Mouse (Mus musculus) forebrain, embryonic 16.5 days (tissue): ENCODE results near the gene Slc37a2. TPM values are rescaled to one million over a fixed set of nuclear protein-coding genes. Genes with fewer than 3 reads are reported as not detected.
A peak's percentile ranks its signal among the peaks of the same experiment; 100 is the strongest.
"Not testable (repeated sequence)": the region's sequence is repeated elsewhere in the genome, so short reads cannot be mapped to it uniquely, and the experiment has no call there.

ENCODE experiments used
- ATAC-seq: fragments of 200-750 bp; cut with Nextera tagmentation; 2 replicates; pipeline ENCODE4 v1.8.0; 2017; ENCODE audit warnings: mild to moderate bottlenecking, moderate library complexity
- H3K27ac ChIP-seq: fragments of 300-500 bp; sonication (generic); 2 replicates; pipeline ENCODE4 v1.5.1; 2014; ENCODE audit warnings: low read length, control low read depth
- H3K27me3 ChIP-seq: fragments of 300-500 bp; sonication (generic); replicated peaks from 2 replicates; pipeline ENCODE4 v1.6.1; 2014; ENCODE audit warnings: low read length; ENCODE audit not compliant: control insufficient read depth, insufficient read depth
- H3K36me3 ChIP-seq: fragments of 300-500 bp; sonication (generic); 2 replicates; pipeline ENCODE4 v1.6.1; 2014; ENCODE audit not compliant: control insufficient read depth, insufficient read depth
- H3K4me1 ChIP-seq: fragments of 300-500 bp; sonication (generic); replicated peaks from 2 replicates; pipeline ENCODE4 v1.6.1; 2014; ENCODE audit warnings: low read length; ENCODE audit not compliant: control insufficient read depth, insufficient read depth
- H3K4me2 ChIP-seq: fragments of 300-500 bp; sonication (generic); 2 replicates; pipeline ENCODE4 v1.6.1; 2014; ENCODE audit warnings: mild to moderate bottlenecking, low read length, control low read depth
- H3K4me3 ChIP-seq: fragments of 300-500 bp; sonication (generic); replicated peaks from 2 replicates; pipeline ENCODE4 v1.5.1; 2014; ENCODE audit warnings: mild to moderate bottlenecking, low read length, control low read depth
- H3K9ac ChIP-seq: fragments of 300-500 bp; sonication (generic); replicated peaks from 2 replicates; pipeline ENCODE4 v1.6.1; 2014; ENCODE audit warnings: low read depth, low read length, control low read depth
- H3K9me3 ChIP-seq: fragments of 300-500 bp; sonication (generic); 2 replicates; pipeline ENCODE4 v1.6.1; 2016; ENCODE audit warnings: low read length; ENCODE audit not compliant: control insufficient read depth
- WGBS: fragments of 180-500 bp; shearing (Covaris S2); extraction: QIAGEN DNeasy Blood & Tissue Kit; methylation state at CpG from one replicate; pipeline ENCODE4 v1.1.7; 2014; 5-methylcytosine and 5-hydroxymethylcytosine counted together
- polyA plus RNA-seq: library from polyadenylated mRNA; unstranded; fragments of >200 nt; fragmentation: Nextera tagmentation; extraction: Ambion mirVana; gene quantifications from 2 replicates; pipeline ENCODE4 v1.2.1, GENCODE M21; 2015

The Slc37a2 gene
- polyA plus RNA-seq = 1.0 and 1.3 TPM in 2 replicates

GRCm38 (mm10) chr9:37255149-37255888 is at the start of gene Slc37a2:
Slc37a2 (minus strand) TSS chr9:37255738.
- Histone ChIP-seq H3K9me3 (no peaks in the 10 kb centered on the region), H3K27ac (peak within 1 kb of the TSS; percentile 69), H3K36me3 (no peaks in the 10 kb centered on the region), H3K4me2 (peak within 1 kb of the TSS; percentile 87), H3K4me3 (peak within 1 kb of the TSS; percentile 43), H3K27me3 (no peaks in the 10 kb centered on the region), H3K9ac (peak within 1 kb of the TSS; percentile 48), H3K4me1 (peaks cover 15% of the 10 kb centered on the region)
- 2% methylated on average over 38 of the region's 38 CpGs for WGBS
- ATAC-seq = peak; percentile 96

GRCm38 (mm10) chr9:37301720-37302119 is 46.2 kb upstream of the Slc37a2 start:
- H3K9ac ChIP-seq = no peak overlapping the region
- H3K4me1 ChIP-seq = no peaks in the 10 kb centered on the region
- WGBS = 88% methylated on average over 1 of the region's 1 CpGs
- no peaks in the 10 kb centered on the region for H3K9me3 ChIP-seq
- ATAC-seq = no peak
- no peaks in the 10 kb centered on the region for H3K27me3 ChIP-seq
- H3K4me3 ChIP-seq = no peak overlapping the region
- H3K27ac ChIP-seq = no peak overlapping the region
- H3K4me2 ChIP-seq = no peak overlapping the region
- 0 out of 2 replicates have a peak, but pooled peaks cover 2% of the 10 kb centered on the region for H3K36me3 ChIP-seq

- H3K9me3 ChIP-seq, H3K36me3 ChIP-seq, H3K27ac ChIP-seq, H3K4me3 ChIP-seq, H3K9ac ChIP-seq, H3K27me3 ChIP-seq, ATAC-seq, H3K4me2 ChIP-seq, H3K4me1 ChIP-seq: not testable (repeated sequence)
- WGBS = 68% methylated on average over 1 of the region's 1 CpGs
Observed at GRCm38 (mm10) chr9:37300501-37300900, 45.0 kb upstream of the Slc37a2 start.

DNA sequence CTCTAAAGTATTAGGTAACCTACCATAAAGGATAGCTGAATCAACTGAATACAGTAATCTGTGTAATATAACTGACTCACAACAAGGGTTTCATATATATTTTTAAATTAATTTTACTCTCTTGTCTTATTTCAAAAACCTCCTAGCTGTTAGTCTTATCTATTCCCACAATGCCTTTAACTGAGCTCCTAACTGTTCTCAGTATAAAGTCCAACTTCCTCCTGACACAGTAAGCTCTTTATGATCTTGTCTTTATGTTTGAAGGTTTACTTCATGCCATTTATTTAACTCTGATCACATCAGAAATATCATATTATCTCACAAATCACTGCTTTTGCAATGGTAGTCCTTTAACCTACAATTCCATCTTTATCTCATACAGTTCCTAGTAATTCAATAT is 40.0 kb upstream of the Slc37a2 start:
- no peak overlapping the region for H3K4me3 ChIP-seq
- H3K36me3 ChIP-seq = no peaks in the 10 kb centered on the region
- ATAC-seq = no peak
- no peaks in the 10 kb centered on the region for H3K4me1 ChIP-seq
- H3K9me3 ChIP-seq = no peaks in the 10 kb centered on the region
- no peak overlapping the region for H3K9ac ChIP-seq
- H3K27ac ChIP-seq = no peak overlapping the region
- no peak overlapping the region for H3K4me2 ChIP-seq
- no peaks in the 10 kb centered on the region for H3K27me3 ChIP-seq

- Histone ChIP-seq H3K4me2 (no peak overlapping the region), H3K9ac (no peak overlapping the region), H3K4me1 (no peaks in the 10 kb centered on the region), H3K9me3 (no peaks in the 10 kb centered on the region), H3K27me3 (no peaks in the 10 kb centered on the region), H3K36me3 (no peaks in the 10 kb centered on the region), H3K27ac (no peak overlapping the region), H3K4me3 (no peak overlapping the region)
- 89% methylated on average over 2 of the region's 2 CpGs for WGBS
- no peak for ATAC-seq
Observed at GRCm38 (mm10) chr9:37266622-37267021, 11.1 kb upstream of the Slc37a2 start.

GRCm38 (mm10) chr9:37255889-37256225 is 319 bp upstream of the Slc37a2 start:
- peaks cover 15% of the 10 kb centered on the region for H3K4me1 ChIP-seq
- peak; percentile 56 for ATAC-seq
- no peaks in the 10 kb centered on the region for H3K36me3 ChIP-seq
- H3K27me3 ChIP-seq = no peaks in the 10 kb centered on the region
- H3K27ac ChIP-seq = no peak overlapping the region
- H3K9ac ChIP-seq = no peak overlapping the region
- H3K4me3 ChIP-seq = peak overlapping the region; percentile 43
- WGBS = 30% methylated on average over 7 of the region's 7 CpGs
- H3K9me3 ChIP-seq = no peaks in the 10 kb centered on the region
- peak overlapping the region; percentile 87 for H3K4me2 ChIP-seq

- ATAC-seq = no peak
- 27% methylated on average over 6 of the region's 6 CpGs for WGBS
- H3K9me3 ChIP-seq = no peaks in the 10 kb centered on the region
- peak overlapping the region; percentile 43 for H3K4me3 ChIP-seq
- no peak overlapping the region for H3K9ac ChIP-seq
- H3K4me1 ChIP-seq = peaks cover 15% of the 10 kb centered on the region
- peak overlapping the region; percentile 87 for H3K4me2 ChIP-seq
- no peak overlapping the region for H3K27ac ChIP-seq
- no peaks in the 10 kb centered on the region for H3K27me3 ChIP-seq
- no peaks in the 10 kb centered on the region for H3K36me3 ChIP-seq
Observed at GRCm38 (mm10) chr9:37254531-37255110, 917 bp downstream of the Slc37a2 start.

- Histone ChIP-seq H3K4me3 (no peak overlapping the region), H3K9me3 (no peaks in the 10 kb centered on the region), H3K36me3 (no peaks in the 10 kb centered on the region), H3K27ac (no peak overlapping the region), H3K4me1 (peaks cover 17% of the 10 kb centered on the region), H3K9ac (no peak overlapping the region), H3K4me2 (no peak overlapping the region), H3K27me3 (no peaks in the 10 kb centered on the region)
- no peak for ATAC-seq
- 90% methylated on average over 6 of the region's 6 CpGs for WGBS
Observed at GRCm38 (mm10) chr9:37250631-37251030, 4.9 kb downstream of the Slc37a2 start.

DNA sequence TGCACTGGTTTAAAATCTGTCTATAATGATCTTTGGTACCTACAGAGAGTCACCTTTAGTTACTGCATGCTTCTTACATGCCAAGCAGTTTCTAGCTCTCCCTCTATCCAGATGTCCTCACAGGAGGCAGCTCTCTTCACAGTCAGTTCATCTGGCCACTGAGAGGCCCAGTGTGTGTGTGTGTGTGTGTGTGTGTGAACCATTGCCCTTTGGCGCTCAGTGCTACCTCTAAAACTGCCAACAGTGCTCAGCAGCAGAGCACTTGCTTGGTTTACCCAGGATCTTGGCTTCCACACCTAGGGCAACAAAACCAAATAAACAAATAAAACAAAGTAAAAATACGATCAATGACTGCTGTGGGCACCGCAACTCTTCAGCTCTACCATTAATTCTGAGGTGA is 5.6 kb downstream of the Slc37a2 start:
- Histone ChIP-seq H3K9me3 (no peaks in the 10 kb centered on the region), H3K4me2 (no peak overlapping the region), H3K27me3 (no peaks in the 10 kb centered on the region), H3K9ac (no peak overlapping the region), H3K36me3 (no peaks in the 10 kb centered on the region), H3K27ac (no peak overlapping the region), H3K4me1 (peaks cover 10% of the 10 kb centered on the region), H3K4me3 (no peak overlapping the region)
- no peak for ATAC-seq
- 93% methylated on average over 3 of the region's 3 CpGs for WGBS
